Mouse (Mus musculus): ENCODE measurements at regions not wholly inside any gene's neighbourhood (a gene's known extent, or its start where the extent isn't known, plus 50 kb on each side); places are given as distances from the start of the nearest gene placed in this dataset.

- no peak for DNase-seq (ENCODE audit: low read depth, low spot score)
Measured at GRCm38 (mm10) chr17:83089856-83090692, 125.0 kb upstream of the Pkdcc start.

- DNase-seq (ENCODE audit: low read depth, low spot score), result no peak
Measured at GRCm38 (mm10) chr17:83093862-83094261, 121.2 kb upstream of the Pkdcc start.

- no peak for DNase-seq (ENCODE audit: low read depth, low spot score)
Measured at GRCm38 (mm10) chr17:83096451-83096850, 118.6 kb upstream of the Pkdcc start.

- no peak for DNase-seq (ENCODE audit: low read depth, low spot score)
Measured at GRCm38 (mm10) chr17:83097998-83098397, 117.1 kb upstream of the Pkdcc start.

GRCm38 (mm10) chr17:83098679-83099413 is 116.2 kb upstream of the Pkdcc start:
- DNase-seq (ENCODE audit: low read depth, low spot score), result no peak

GRCm38 (mm10) chr17:83101035-83101434 is 114.1 kb upstream of the Pkdcc start:
- no peak for DNase-seq (ENCODE audit: low read depth, low spot score)

GRCm38 (mm10) chr17:83101756-83102155 is 113.3 kb upstream of the Pkdcc start:
- DNase-seq (ENCODE audit: low read depth, low spot score), result no peak

GRCm38 (mm10) chr17:83102675-83103412 is 112.2 kb upstream of the Pkdcc start:
- DNase-seq (ENCODE audit: low read depth, low spot score), result no peak

GRCm38 (mm10) chr17:83108151-83108550 is 106.9 kb upstream of the Pkdcc start:
- no peak for DNase-seq (ENCODE audit: low read depth, low spot score)

- DNase-seq (ENCODE audit: low read depth, low spot score), result no peak
Measured at GRCm38 (mm10) chr17:83109792-83110440, 105.2 kb upstream of the Pkdcc start.

GRCm38 (mm10) chr17:83110556-83110955 is 104.5 kb upstream of the Pkdcc start:
- DNase-seq (ENCODE audit: low read depth, low spot score), result no peak

- no peak for DNase-seq (ENCODE audit: low read depth, low spot score)
Measured at GRCm38 (mm10) chr17:83115146-83115545, 99.9 kb upstream of the Pkdcc start.

- DNase-seq (ENCODE audit: low read depth, low spot score), result no peak
Measured at GRCm38 (mm10) chr17:83115832-83116480, 99.1 kb upstream of the Pkdcc start.

- no peak for DNase-seq (ENCODE audit: low read depth, low spot score)
Measured at GRCm38 (mm10) chr17:83120665-83121232, 94.3 kb upstream of the Pkdcc start.

GRCm38 (mm10) chr17:83122525-83123280 is 92.4 kb upstream of the Pkdcc start:
- DNase-seq (ENCODE audit: low read depth, low spot score), result no peak

- no peak for DNase-seq (ENCODE audit: low read depth, low spot score)
Measured at GRCm38 (mm10) chr17:83125057-83125456, 90.0 kb upstream of the Pkdcc start.

GRCm38 (mm10) chr17:83127842-83128241 is 87.2 kb upstream of the Pkdcc start:
- DNase-seq (ENCODE audit: low read depth, low spot score), result no peak

- no peak for DNase-seq (ENCODE audit: low read depth, low spot score)
Measured at GRCm38 (mm10) chr17:83128843-83129544, 86.1 kb upstream of the Pkdcc start.

- DNase-seq (ENCODE audit: low read depth, low spot score), result no peak
Measured at GRCm38 (mm10) chr17:83129658-83130057, 85.4 kb upstream of the Pkdcc start.
